Mouse (Mus musculus) lung, adult 2 months (tissue): Measurements from ENCODE around the gene BC025446.

Experiments
- CTCF ChIP-seq: fragments of 200-500 bp; IDR thresholded peaks from 2 replicates; pipeline ENCODE4 v1.5.1; 2011; ENCODE audit warnings: mild to moderate bottlenecking, low read length, control low read depth; ENCODE audit not compliant: insufficient read depth
- POLR2A ChIP-seq: fragments of 200-500 bp; IDR thresholded peaks from 2 replicates; pipeline ENCODE4 v1.6.1; 2011; ENCODE audit warnings: low read depth, mild to moderate bottlenecking, control low read depth, low read length, borderline replicate concordance; ENCODE audit errors: extremely low read depth

DNA sequence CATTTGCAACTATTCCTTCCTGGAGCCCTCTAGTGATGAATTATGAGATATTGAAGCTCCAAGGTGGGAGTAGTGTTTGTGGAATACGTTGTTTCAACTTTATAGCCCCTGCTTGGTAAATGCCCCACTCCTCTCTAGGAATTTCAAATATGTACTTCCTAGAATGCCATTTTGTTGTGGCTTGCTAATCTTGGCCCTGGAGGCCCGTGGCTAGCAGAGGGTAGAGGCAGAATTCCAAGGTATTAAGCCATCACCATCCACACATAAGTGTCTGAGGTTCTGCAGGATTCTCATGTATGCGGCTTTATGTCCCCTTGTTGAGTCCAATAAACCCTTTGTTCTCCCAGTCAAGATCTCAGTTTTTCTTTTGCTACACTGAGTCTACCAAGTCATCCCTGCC is 55.7 kb downstream of the BC025446 start:
- no peak for TF ChIP-seq POLR2A
- no peak for TF ChIP-seq CTCF
